Mouse (Mus musculus): ENCODE measurements around the gene Slc5a10. TPM values are rescaled to one million over a fixed set of nuclear protein-coding genes. Genes with fewer than 3 reads are reported as not detected.

The Slc5a10 gene
- total RNA-seq, 4 experiments from 2014 or later: 0.23 to 0.55 (median 0.41) TPM

- DNase-seq (ENCODE audit: low spot score in 2 of 2): no peak
These were observed 50.8 kb downstream of the Slc5a10 start for GRCm38 (mm10) chr11:61669492-61670490.

GRCm38 (mm10) chr11:61667782-61668181, 52.8 kb downstream of the Slc5a10 start:
- no peak for DNase-seq (ENCODE audit: low spot score in 2 of 2)

DNA sequence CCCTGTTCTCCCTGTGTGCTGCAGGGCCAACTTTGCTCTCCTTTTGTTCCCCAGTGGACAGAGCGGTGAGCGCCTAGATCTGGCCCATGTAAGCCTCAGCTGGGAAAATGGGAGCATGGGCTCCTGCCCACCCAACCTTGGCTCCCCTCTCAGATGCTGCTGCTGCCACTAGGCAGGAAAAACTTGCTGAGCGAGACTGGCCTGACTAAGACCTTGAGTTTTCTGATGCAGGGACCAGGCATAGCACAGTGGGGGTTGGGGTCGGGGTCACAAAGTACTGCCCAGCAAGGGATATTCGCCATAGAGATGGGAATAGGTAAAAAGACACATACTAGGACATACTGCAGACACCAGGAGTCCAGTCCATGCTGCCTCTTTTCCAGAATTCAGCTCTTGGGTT, 53.4 kb downstream of the Slc5a10 start:
- no peak for DNase-seq (ENCODE audit: low spot score in 2 of 2)

- peak; percentile 38 to 40 for DNase-seq (ENCODE audit: low spot score in 2 of 2)
These were observed 54.4 kb downstream of the Slc5a10 start for GRCm38 (mm10) chr11:61665991-61666799.

- DNase-seq (ENCODE audit: low spot score in 2 of 2): no peak
These were observed 55.2 kb downstream of the Slc5a10 start for GRCm38 (mm10) chr11:61665401-61665800.

DNA sequence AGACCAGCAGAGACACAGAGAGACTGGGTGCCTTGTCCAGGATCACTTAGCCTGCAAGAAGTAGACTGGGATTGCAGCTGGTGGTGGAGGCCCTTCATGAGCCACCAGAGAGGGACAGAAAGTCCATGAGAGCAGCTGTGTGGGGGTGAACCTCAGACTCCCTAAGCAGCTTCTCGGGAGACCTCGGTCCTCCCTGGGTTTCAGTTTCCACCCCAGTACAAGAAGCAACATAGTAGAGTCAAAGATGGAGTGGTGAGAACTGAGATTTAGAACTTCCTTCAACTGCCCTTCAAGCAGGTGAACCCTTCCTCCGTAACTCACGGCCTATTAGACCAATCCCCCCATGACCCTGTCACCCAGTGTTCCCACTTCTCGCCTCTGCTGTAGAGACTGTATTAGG, 58.4 kb downstream of the Slc5a10 start:
- no peak for DNase-seq (ENCODE audit: low spot score in 2 of 2)

DNA sequence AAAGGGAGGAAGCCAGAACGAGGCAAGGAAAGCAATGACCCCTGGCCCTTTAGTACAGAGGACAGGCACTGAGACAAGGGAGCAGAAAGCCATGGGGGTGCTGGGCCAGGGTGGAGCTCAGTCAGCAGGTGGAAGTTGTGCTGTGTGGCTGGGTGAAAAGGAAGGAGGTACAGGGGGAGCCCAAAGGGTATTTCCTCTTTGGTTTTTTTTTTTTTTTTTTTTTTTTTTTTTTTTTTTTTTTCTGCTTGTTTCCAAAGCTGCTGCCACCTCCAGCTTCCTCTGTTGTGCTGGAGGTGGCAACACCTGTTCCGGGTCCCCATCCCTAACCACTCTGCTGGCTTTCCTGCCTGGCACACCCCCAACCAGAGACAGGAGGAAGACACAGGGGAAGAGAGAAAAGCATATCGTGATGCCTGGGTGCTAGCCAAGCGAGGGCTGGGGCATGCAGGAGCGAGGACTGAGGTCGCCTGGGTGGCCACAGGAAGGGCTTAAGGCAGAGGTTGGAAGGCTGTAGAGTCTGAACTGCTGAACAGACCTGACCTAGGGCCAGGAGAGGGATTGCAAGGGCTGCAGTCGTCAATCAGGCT, 59.7 kb downstream of the Slc5a10 start:
- DNase-seq (ENCODE audit: low spot score in 2 of 2): no peak

DNA sequence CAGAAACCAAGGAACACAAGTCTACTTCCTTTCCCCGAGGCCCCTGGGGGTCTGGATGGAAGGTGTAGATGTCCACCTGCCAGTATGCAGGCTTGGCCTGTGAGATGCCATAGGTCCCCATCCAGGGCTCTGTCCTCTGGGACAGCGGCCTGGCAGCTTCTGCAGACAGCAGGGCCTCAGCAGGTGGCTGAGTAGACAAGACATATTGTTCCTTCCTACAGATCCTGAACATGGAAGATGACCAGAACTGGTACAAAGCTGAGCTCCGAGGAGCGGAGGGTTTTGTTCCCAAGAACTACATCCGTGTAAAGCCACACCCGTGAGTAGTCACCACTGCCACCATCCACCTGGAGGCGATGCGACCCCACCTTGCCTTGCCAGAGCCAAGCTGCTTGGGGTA, 60.6 kb downstream of the Slc5a10 start:
- no peak for DNase-seq (ENCODE audit: low spot score in 2 of 2)

- no peak for DNase-seq (ENCODE audit: low spot score in 2 of 2)
These were observed 61.4 kb downstream of the Slc5a10 start for GRCm38 (mm10) chr11:61659011-61659858.

DNA sequence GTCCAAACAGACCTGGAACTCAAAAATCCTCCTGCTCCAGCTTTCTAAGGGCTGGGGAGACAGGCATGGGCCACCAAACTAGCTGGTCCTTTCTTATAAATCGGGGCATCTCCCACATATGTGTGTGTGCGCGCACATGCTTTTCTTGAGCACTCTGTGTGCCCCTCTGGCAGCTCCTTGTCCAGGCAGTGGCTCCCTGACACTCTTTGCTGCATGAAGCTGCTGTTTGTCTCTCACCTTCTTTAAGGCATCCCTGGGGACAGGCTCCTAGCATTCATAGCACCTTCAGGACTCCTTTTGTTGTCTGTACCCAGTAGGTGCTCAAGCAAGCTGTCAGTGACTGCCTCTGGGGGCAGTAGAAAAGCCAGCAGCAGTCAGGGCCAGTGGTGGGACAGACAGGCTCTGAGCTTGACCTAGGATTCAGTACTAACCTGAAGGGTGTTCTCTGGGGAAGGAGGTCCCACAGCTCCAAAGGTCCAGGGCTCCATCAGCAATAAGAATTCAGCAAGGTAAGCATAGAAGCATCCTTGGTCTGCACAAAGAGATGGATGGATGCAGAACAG, 62.2 kb downstream of the Slc5a10 start:
- DNase-seq (ENCODE audit: low spot score in 2 of 2): no peak

DNA sequence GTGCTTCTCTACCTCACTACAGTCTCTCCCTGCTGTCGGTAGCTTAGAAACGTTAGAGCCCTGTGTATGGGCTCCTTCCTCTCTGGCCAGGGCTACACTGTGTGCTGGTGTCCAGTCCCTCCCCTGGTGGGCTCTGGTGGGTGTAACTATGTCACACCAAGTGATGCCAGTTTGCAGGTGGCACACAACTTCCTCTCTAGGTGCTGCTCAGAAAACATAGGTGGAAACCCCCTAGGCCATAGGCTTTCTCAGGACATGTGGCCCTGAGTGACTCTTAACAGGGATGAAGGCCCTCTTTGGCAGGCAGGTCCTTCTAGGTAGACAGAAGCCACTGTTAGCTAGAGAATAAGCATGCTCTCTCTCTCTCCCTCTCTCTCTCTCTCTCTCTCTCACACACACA, 63.2 kb downstream of the Slc5a10 start:
- DNase-seq (ENCODE audit: low spot score in 2 of 2): no peak

- DNase-seq (ENCODE audit: low spot score in 2 of 2): no peak
These were observed 64.3 kb downstream of the Slc5a10 start for GRCm38 (mm10) chr11:61656148-61656850.

- no peak for DNase-seq (ENCODE audit: low spot score in 2 of 2)
These were observed 65.0 kb downstream of the Slc5a10 start for GRCm38 (mm10) chr11:61655649-61656048.

DNA sequence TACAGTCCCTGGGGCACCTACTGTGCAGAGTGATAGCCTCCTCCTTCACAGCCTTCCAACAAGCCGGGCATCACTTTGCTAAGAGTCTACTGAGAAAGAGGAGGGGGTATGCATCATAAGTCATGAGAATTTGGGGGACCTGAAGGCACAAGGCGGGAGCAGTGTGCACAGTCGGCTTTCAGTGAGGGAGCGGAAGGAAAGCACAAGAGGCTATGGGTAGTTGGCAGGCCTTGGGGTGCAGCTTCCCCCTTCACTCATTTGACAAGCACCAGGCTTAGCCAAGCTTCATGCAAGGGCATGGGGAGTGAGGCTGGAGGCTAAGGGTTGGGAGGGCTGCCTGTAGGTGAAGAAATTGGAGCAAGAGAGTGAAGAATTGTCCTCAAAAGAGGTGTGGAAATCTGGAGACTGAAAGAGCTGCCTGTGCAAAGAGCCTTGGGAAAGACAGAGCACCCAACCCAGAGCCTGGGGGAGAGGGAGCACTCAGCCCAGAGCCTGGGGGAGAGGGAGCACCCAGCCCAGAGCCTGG, 65.8 kb downstream of the Slc5a10 start:
- no peak for DNase-seq (ENCODE audit: low spot score in 2 of 2)

DNA sequence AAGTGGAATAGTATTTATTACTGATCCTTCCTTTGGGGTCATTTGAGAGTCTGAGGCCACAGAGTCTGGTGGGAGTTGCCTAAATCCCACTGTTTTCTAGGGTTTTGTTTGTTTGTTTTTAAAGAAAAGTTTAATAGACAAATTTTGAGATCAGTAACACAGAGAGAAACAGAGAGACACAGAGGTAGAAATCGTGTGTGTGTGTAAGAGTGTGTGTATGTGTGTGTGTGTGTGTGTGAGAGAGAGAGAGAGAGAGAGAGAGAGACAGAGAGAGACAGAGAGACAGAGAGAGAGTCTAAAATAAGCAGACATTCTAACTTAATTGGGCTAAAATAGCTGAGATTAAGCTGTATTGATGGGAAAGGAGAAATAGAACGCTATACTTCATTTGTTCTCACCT, 67.1 kb downstream of the Slc5a10 start:
- no peak for DNase-seq (ENCODE audit: low spot score in 2 of 2)

GRCm38 (mm10) chr11:61652686-61653447, 67.8 kb downstream of the Slc5a10 start, which contains the start of gene Grap:
Gene Grap (plus strand): TSS chr11:61653265.
- no peak for DNase-seq (ENCODE audit: low spot score in 2 of 2)

DNA sequence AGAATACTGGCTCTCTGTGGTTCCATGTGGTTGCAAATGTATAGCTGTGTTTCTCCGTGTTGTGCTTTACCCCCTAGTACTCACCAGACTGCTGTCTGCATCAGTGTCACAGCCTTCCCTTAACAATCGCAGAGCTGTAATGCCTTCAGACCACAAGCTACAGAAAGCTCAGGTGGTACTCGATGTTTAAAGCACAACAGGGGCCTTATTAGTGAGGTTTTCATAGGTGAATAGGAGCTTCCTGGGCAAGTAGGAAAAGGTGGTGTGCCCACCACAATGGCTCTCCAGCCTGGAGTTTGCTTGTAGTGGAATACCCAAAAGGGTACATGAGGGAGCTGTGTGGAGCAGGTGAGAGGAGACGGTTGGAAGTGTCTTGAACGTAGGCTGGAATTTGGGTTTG, 68.4 kb downstream of the Slc5a10 start:
- no peak for DNase-seq (ENCODE audit: low spot score in 2 of 2)

DNA sequence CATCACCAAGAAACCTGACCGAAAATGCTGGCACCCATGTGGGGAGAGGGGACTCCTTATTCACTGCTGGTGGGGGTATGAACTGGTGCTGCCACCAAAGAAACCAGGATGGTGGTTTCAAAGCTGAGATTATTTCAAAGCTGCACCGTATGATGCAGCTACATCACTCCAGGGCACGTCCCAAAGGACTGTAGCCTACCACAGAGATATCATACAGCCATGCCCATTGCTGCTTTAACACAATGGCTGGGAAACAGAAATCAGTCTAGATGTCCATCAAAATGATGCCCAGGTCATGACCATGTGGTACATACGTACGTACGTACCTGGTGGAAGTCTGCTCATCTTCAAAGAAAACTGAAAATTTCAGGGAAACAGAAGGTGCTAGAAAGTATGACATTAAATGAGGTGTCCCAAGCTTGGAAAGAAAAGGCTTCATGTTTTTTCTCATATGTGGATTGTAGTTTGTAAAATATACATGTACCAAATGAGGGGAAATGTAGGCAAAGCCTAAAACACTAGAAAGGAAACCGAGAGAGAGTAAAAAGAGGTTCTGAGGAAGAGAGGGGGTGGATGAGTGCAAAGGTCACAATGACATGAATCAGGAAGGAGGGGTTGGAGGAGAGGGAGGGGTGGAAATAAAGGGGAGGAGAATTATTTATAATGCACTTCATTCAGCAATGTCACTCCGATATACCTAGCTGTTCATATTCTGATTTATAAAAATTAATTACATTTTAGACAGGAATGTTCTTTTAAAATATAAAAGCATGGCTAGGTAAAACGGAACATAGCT, 70.0 kb downstream of the Slc5a10 start:
- DNase-seq (ENCODE audit: low spot score in 2 of 2): no peak

Data from layer of hippocampus, adult 8-10 months (tissue).